Mouse (Mus musculus) lung, postnatal 0 days (tissue): ENCODE measurements around the gene Midn.

Source experiments
- CTCF ChIP-seq: IDR thresholded peaks from 2 replicates; pipeline ENCODE4 v1.5.1; 2016; ENCODE audit warnings: antibody characterized with exemption, mild to moderate bottlenecking
- EP300 ChIP-seq: IDR thresholded peaks from 2 replicates; pipeline ENCODE4 v1.6.1; 2016; ENCODE audit warnings: antibody characterized with exemption, mild to moderate bottlenecking, control low read depth

DNA sequence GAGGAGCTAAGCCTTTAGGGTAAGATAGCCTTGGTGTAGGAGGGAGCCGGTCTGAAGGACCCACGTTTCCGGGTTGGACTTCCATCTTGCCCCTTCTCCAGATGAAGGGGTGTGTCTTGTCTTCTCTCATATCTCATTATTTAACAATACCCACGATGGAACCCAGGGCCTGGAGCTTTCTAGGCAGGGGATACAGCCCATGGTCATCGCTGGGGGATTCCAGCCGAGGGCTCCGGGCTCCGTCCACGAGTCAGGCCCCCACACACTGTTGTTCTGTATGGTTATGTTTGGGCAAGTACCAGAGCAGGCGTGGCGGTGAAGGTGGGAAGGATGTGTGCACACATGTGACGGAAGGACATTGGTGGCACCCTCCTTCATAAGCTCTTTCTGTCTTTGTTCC, 3.9 kb upstream of the Midn start:
- no peak for TF ChIP-seq CTCF
- no peak for TF ChIP-seq EP300
